Mouse (Mus musculus) CH12.LX (cell line): ENCODE measurements at regions not wholly inside any gene's neighbourhood (a gene's known extent, or its start where the extent isn't known, plus 50 kb on each side); places are given as distances from the start of the nearest gene placed in this dataset.

ENCODE experiments used
- BHLHE40 ChIP-seq: IDR thresholded peaks from 2 replicates; pipeline ENCODE4 v1.6.1; 2011; ENCODE audit warnings: mild to moderate bottlenecking, low read depth, low read length, improper control_type of control experiment
- CTCF ChIP-seq, 2 experiments: IDR thresholded peaks in 1 of 2; conservative IDR thresholded peaks in 1 of 2; 2 replicates each; pipeline ENCODE4 v1.5.1; 2011 to 2012; ENCODE audit warnings: low read depth in 2 of 2, low read length in 2 of 2, improper control_type of control experiment in 1 of 2, inconsistent platforms in 1 of 2, mild to moderate bottlenecking in 1 of 2, moderate library complexity in 1 of 2
- JUN ChIP-seq: IDR thresholded peaks from 2 replicates; pipeline ENCODE4 v1.6.1; 2011; ENCODE audit warnings: low read depth, mild to moderate bottlenecking, low read length, improper control_type of control experiment, moderate library complexity; ENCODE audit not compliant: insufficient read depth
- MAX ChIP-seq: IDR thresholded peaks from 2 replicates; pipeline ENCODE4 v1.6.1; 2011; ENCODE audit warnings: low read length, improper control_type of control experiment
- MXI1 ChIP-seq: IDR thresholded peaks from 2 replicates; pipeline ENCODE4 v1.6.1; 2011; ENCODE audit warnings: mild to moderate bottlenecking, low read depth, low read length, improper control_type of control experiment
- MYC ChIP-seq: IDR thresholded peaks from 2 replicates; pipeline ENCODE4 v1.6.1; 2011; ENCODE audit warnings: low read depth, mild to moderate bottlenecking, improper control_type of control experiment, low read length
- POLR2A ChIP-seq: IDR thresholded peaks from 2 replicates; pipeline ENCODE4 v1.6.1; 2011; ENCODE audit warnings: low read depth, mild to moderate bottlenecking, improper control_type of control experiment, low read length
- POLR2AphosphoS2 ChIP-seq: IDR thresholded peaks from 2 replicates; pipeline ENCODE4 v1.6.1; 2011; ENCODE audit warnings: low read depth, low read length, improper control_type of control experiment
- RAD21 ChIP-seq: IDR thresholded peaks from 2 replicates; pipeline ENCODE4 v1.6.1; 2011; ENCODE audit warnings: low read depth, mild to moderate bottlenecking, low read length, improper control_type of control experiment, moderate library complexity
- TCF12 ChIP-seq: IDR thresholded peaks from 2 replicates; pipeline ENCODE4 v1.6.1; 2014; ENCODE audit warnings: low read depth, mild to moderate bottlenecking, inconsistent platforms, low read length, improper control_type of control experiment
- UBTF ChIP-seq: IDR thresholded peaks from 2 replicates; pipeline ENCODE4 v1.6.1; 2012; ENCODE audit warnings: low read depth, mild to moderate bottlenecking, inconsistent platforms, low read length, improper control_type of control experiment, moderate library complexity
- USF1 ChIP-seq: IDR thresholded peaks from 2 replicates; pipeline ENCODE4 v1.6.1; 2014; ENCODE audit warnings: low read depth, mild to moderate bottlenecking, inconsistent platforms, low read length, improper control_type of control experiment
- ZC3H11A ChIP-seq: IDR thresholded peaks from 2 replicates; pipeline ENCODE4 v1.6.1; 2012; ENCODE audit warnings: low read depth, mild to moderate bottlenecking, inconsistent platforms, low read length, improper control_type of control experiment
- ZKSCAN1 ChIP-seq: IDR thresholded peaks from 2 replicates; pipeline ENCODE4 v1.6.1; 2012; ENCODE audit warnings: low read depth, inconsistent platforms, low read length, improper control_type of control experiment, borderline replicate concordance

- TF ChIP-seq MAX: no peak
- no peak for TF ChIP-seq ZC3H11A
- no peak for TF ChIP-seq JUN
- no peak for TF ChIP-seq MXI1
- TF ChIP-seq MYC: no peak
- no peak for TF ChIP-seq CTCF (conservative IDR thresholded peaks at IDR 0.05 in 1 of 2, IDR thresholded peaks at IDR 0.05 in 1 of 2; ENCODE audit: low read depth in 2 of 2, low read length in 2 of 2)
- no peak for TF ChIP-seq BHLHE40
- no peak for TF ChIP-seq ZKSCAN1
- no peak for TF ChIP-seq POLR2AphosphoS2
- TF ChIP-seq USF1: no peak
- TF ChIP-seq RAD21: no peak
- TF ChIP-seq TCF12: no peak
- no peak for TF ChIP-seq UBTF
- TF ChIP-seq POLR2A: no peak
Observed at GRCm38 (mm10) chr3:147166555-147166954, 314.4 kb downstream of the Ttll7 start.
